ENCODE assay signal across 8 mouse cellular contexts in the genomic region with DNA sequence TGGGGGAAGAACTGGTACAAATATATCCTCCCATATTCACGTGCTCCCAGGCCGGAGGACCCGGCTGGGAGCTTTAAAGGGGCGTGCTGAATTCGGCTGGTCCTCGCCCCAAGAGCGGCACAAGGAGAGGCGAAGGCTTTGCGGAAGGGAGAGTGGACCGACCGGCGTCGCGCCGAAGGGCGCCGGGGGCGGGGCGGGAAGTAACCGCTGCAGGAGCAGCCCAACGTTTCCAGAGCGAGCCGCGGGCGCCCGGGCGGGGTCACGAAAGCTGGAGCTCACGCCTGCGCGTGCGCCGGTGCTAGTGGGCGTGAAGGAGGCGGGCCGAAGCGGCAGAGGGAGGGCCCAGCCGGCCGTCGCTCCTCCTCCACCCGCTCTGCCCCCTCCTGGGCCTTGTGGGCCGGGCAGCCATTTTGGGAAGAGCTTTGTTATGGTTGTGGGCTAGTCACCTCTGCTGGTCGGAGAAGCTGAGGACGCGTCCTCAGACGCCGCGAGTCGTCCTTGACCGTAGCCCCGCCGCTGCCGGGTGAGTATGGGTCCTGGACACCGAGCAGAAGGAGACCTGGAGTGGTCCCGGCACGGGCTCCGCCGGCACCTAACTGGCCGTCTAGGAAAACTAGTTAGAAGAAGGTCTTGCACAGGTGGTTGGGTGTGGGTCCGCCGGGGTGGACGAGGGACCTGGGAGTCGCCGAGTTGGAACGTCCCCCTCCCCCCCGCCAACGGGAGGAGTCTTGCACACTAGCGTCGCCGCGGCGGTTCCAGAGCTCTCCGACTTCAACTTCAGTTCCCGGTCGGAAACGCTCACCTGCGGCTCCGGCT. TPM values are rescaled to one million over a fixed set of nuclear protein-coding genes. Genes with fewer than 3 reads are reported as not detected.
DNase-seq lines count a peak whose midpoint lies in the region; ATAC-seq lines count a peak whose summit lies in the region.

Gpbp1l1 (plus strand) TSS at position 353 of the 816 bp plus-strand sequence.

- H3K4me1 ChIP-seq in intestine, embryonic 14.5 days (replicated peaks; ENCODE audit: control insufficient read depth, insufficient read depth, low read length): peaks cover 7% of the 10 kb centered on the region; the same call in 1 of the 2 replicates

- no peaks in the 10 kb centered on the region for H3K9me3 ChIP-seq in intestine, embryonic 14.5 days (ENCODE audit: control insufficient read depth, low read length)

- peak within 1 kb of the TSS; percentile 70 for H3K4me3 ChIP-seq in intestine, embryonic 14.5 days (ENCODE audit: low read depth, low read length)

- H3K9ac ChIP-seq in intestine, embryonic 14.5 days (ENCODE audit: low read length): peak within 1 kb of the TSS; percentile 69

- intact Hi-C loops in left cerebral cortex, postnatal 14 days (cut with DNase I): loop anchor here (10.0 kb wide), 1 partner anchor 393 kb away; the partner anchor contains the start of gene Tspan1

- peak within 1 kb of the TSS; percentile 75 for H3K4me2 ChIP-seq in intestine, embryonic 14.5 days (ENCODE audit: low read length)

- peak; percentile 99 for DNase-seq in adrenal gland, adult (ENCODE audit: inconsistent age in 2 of 2, low spot score in 1 of 2)
- peak; percentile 97 for DNase-seq in embryo, embryonic 10.5 days (ENCODE audit: low spot score)
- peak; percentile 97 for DNase-seq in gastrocnemius, postnatal 25 days
- peak; percentile 96 for DNase-seq in intestine, embryonic 14.5 days (ENCODE audit: low spot score)
- DNase-seq in left cerebral cortex, postnatal 14 days (ENCODE audit: low spot score in 2 of 2): peak; percentile 97
- peak; percentile 96 for DNase-seq in mesoderm, embryonic 11.5 days (ENCODE audit: low read depth, low spot score)
- peak; percentile 97 for DNase-seq in right cerebral cortex, postnatal 36 days (ENCODE audit: low spot score in 2 of 2)
- DNase-seq in yolk sac, embryonic 10.5 days (ENCODE audit: low spot score): peak; percentile 97

- no peaks in the 10 kb centered on the region for H3K27me3 ChIP-seq in intestine, embryonic 14.5 days (replicated peaks; ENCODE audit: control insufficient read depth, insufficient read depth, low read length)

- under 1% methylated on average over 77 of the region's 78 CpGs for WGBS in intestine, embryonic 14.5 days

- peak; percentile 95 for ATAC-seq in intestine, embryonic 14.5 days (replicated peaks; ENCODE audit: low FRiP score, low TSS enrichment, low read depth)

- H3K36me3 ChIP-seq in intestine, embryonic 14.5 days (ENCODE audit: control insufficient read depth, insufficient read depth, low read length): peaks cover 12% of the 10 kb centered on the region

- peak within 1 kb of the TSS; percentile 91 for H3K27ac ChIP-seq in intestine, embryonic 14.5 days (ENCODE audit: low read depth)

RNA-seq across cellular contexts. Expression of gene Gpbp1l1, which starts in this region (rescaled TPM):
- total RNA-seq in gastrocnemius, postnatal 25 days (2021): 10 to 100 TPM; 28.0 to 28.3 TPM
- 43.4 and 46.9 TPM in 2 replicates for polyA plus RNA-seq in intestine, embryonic 14.5 days (2014; fragmentation: Nextera tagmentation; extraction: Ambion mirVana)
- total RNA-seq in left cerebral cortex, postnatal 14 days (2021): 10 to 100 TPM; 31.9 to 35.6 TPM

Comparison
In these comparisons a context has a peak if more than half of its experiments do, and no peak if none do; other contexts are left out.
1. Peak in every context shown above with its lines: DNase-seq, ATAC-seq, H3K4me3 ChIP-seq and H3K27ac ChIP-seq.